Mouse (Mus musculus) C2C12 (cell line): Measurements from ENCODE around the gene Spc25.

ENCODE experiments used
- CEBPB ChIP-seq: IDR thresholded peaks from one replicate; pipeline ENCODE4 v1.6.1; 2011; ENCODE audit warnings: low read depth, mild to moderate bottlenecking, control low read depth, moderate library complexity
- CTCF ChIP-seq: IDR thresholded peaks from one replicate; pipeline ENCODE4 v1.5.1; 2011; ENCODE audit not compliant: control insufficient read depth, insufficient read depth, insufficient read length
- FOSL1 ChIP-seq: IDR thresholded peaks from one replicate; pipeline ENCODE4 v1.8.0; 2011; ENCODE audit warnings: mild to moderate bottlenecking, low read length; ENCODE audit not compliant: poor library complexity, insufficient read depth, severe bottlenecking
- MYOD1 ChIP-seq: IDR thresholded peaks from one replicate; pipeline ENCODE4 v1.6.1; 2011; ENCODE audit warnings: low read depth; ENCODE audit not compliant: control insufficient read depth, insufficient read length
- USF1 ChIP-seq: IDR thresholded peaks from one replicate; pipeline ENCODE4 v1.6.1; 2011; ENCODE audit warnings: low read depth, mild to moderate bottlenecking, control low read depth, moderate library complexity

GRCm38 (mm10) chr2:69239315-69239714 is 33.3 kb upstream of the Spc25 start:
- TF ChIP-seq USF1: no peak
- TF ChIP-seq MYOD1: no peak
- TF ChIP-seq CTCF: no peak
- TF ChIP-seq CEBPB: no peak
- no peak for TF ChIP-seq FOSL1
